12 mouse cellular contexts compared by ENCODE assay signal in the genomic region with DNA sequence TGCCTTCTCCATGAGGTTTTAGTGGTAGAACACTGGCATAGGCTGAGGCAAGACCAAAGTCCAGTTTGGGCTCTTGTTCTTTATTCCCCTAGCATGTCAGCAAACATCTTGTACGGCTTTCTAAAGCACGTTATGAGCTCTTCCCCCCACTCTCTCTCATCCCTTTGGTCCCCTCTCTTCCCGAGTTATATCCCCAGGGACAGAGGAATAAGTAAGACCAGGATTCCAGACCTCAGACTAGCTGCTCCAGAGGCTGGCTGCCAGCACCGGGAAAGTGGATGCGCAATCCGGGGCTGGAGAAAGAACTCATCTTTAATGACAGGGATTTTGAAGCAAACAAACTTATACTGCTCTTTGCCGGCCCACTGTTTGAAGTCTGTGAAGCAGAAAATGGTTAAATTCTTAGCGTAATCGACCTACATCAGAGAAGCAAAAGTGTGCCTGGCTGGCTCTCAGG. TPM values are rescaled to one million over a fixed set of nuclear protein-coding genes. Genes with fewer than 3 reads are reported as not detected.
A peak's percentile ranks its signal among the peaks of the same experiment; 100 is the strongest.
DNase-seq lines count a peak whose midpoint lies in the region; ATAC-seq and TF ChIP-seq lines count a peak whose summit lies in the region.
"Had no signal": no experiment of that assay in that cellular context is flagged by ENCODE, and none has a peak within 500 bp of the region (broad histone marks: within the 10 kb centered on the region; RNA-seq: fewer than 3 reads in every experiment).

No protein-coding gene starts in this region.

- H3K9ac ChIP-seq in embryonic facial prominence, embryonic 14.5 days (ENCODE audit: low read depth, low read length): peak overlapping the region; percentile 19; the same call in 1 of the 2 replicates
- H3K9ac ChIP-seq in hindbrain, postnatal 0 days (replicated peaks; ENCODE audit: low read length): peak overlapping the region; percentile 82
- H3K9ac ChIP-seq in stomach, postnatal 0 days (ENCODE audit: low read length): no peak overlapping the region
- H3K9ac ChIP-seq: liver, embryonic 13.5 days had no signal

- H3K27ac ChIP-seq in embryonic facial prominence, embryonic 14.5 days (replicated peaks; ENCODE audit: low read depth, low read length): no peak overlapping the region; the same call in 1 of the 2 replicates
- peak overlapping the region; percentile 98 for H3K27ac ChIP-seq in hindbrain, postnatal 0 days
- no peak overlapping the region for H3K27ac ChIP-seq in stomach, postnatal 0 days (replicated peaks)
- H3K27ac ChIP-seq: liver, embryonic 13.5 days had no signal

- peaks cover 100% of the 10 kb centered on the region for H3K27me3 ChIP-seq in embryonic facial prominence, embryonic 14.5 days (replicated peaks; ENCODE audit: control insufficient read depth, insufficient read depth, low read length)
- H3K27me3 ChIP-seq in hindbrain, postnatal 0 days (ENCODE audit: insufficient read depth, low read length): peaks cover 15% of the 10 kb centered on the region
- H3K27me3 ChIP-seq in stomach, postnatal 0 days (ENCODE audit: control insufficient read depth, insufficient read depth, low read length): peaks cover 50% of the 10 kb centered on the region

- no peak for TF ChIP-seq EP300 in stomach, postnatal 0 days (optimal IDR thresholded peaks at IDR 0.05)

- TF ChIP-seq CTCF in hindbrain, postnatal 0 days (IDR thresholded peaks at IDR 0.05; ENCODE audit: low read depth): no peak
- no peak for TF ChIP-seq CTCF in stomach, postnatal 0 days (IDR thresholded peaks at IDR 0.05; ENCODE audit: low read depth)

- H3K9me3 ChIP-seq in embryonic facial prominence, embryonic 14.5 days (ENCODE audit: control insufficient read depth, low read length): no peaks in the 10 kb centered on the region
- no peaks in the 10 kb centered on the region for H3K9me3 ChIP-seq in hindbrain, postnatal 0 days (ENCODE audit: low read length)
- H3K9me3 ChIP-seq in stomach, postnatal 0 days (ENCODE audit: control insufficient read depth, low read length): no peaks in the 10 kb centered on the region
- H3K9me3 ChIP-seq: liver, embryonic 13.5 days had no signal

- 2% methylated on average over 9 of the region's 9 CpGs for WGBS in embryonic facial prominence, embryonic 14.5 days
- WGBS in hindbrain, postnatal 0 days: 2% methylated on average over 9 of the region's 9 CpGs
- 2% methylated on average over 9 of the region's 9 CpGs for WGBS in stomach, postnatal 0 days

- H3K4me1 ChIP-seq in embryonic facial prominence, embryonic 14.5 days (ENCODE audit: control insufficient read depth, insufficient read depth, low read length): peaks cover 7% of the 10 kb centered on the region; the same call in 1 of the 2 replicates
- 0 out of 2 replicates have a peak, but pooled peaks cover 7% of the 10 kb centered on the region for H3K4me1 ChIP-seq in hindbrain, postnatal 0 days (ENCODE audit: insufficient read depth, low read length)
- no peaks in the 10 kb centered on the region for H3K4me1 ChIP-seq in stomach, postnatal 0 days (replicated peaks; ENCODE audit: control insufficient read depth, insufficient read depth)
- H3K4me1 ChIP-seq: liver, embryonic 13.5 days had no signal

- H3K4me2 ChIP-seq in embryonic facial prominence, embryonic 14.5 days (ENCODE audit: low read depth, low read length): peak overlapping the region; percentile 89; the same call in 1 of the 2 replicates
- peak overlapping the region; percentile 65 for H3K4me2 ChIP-seq in hindbrain, postnatal 0 days (ENCODE audit: low read depth, low read length)
- H3K4me2 ChIP-seq in stomach, postnatal 0 days (replicated peaks; ENCODE audit: low read depth): no peak overlapping the region

- peak overlapping the region; percentile 50; the same call in 1 of the 2 replicates for H3K4me3 ChIP-seq in embryonic facial prominence, embryonic 14.5 days (ENCODE audit: low read depth, low read length)
- H3K4me3 ChIP-seq in hindbrain, postnatal 0 days (ENCODE audit: low read length): peak overlapping the region; percentile 47
- no peak overlapping the region for H3K4me3 ChIP-seq in stomach, postnatal 0 days (ENCODE audit: low read depth, low read length)

- DNase-seq in right cerebral cortex, postnatal 25 days: peak; percentile 4
- no peak for DNase-seq in right cerebral cortex, adult 18-20 months
- DNase-seq in embryonic facial prominence, embryonic 14.5 days (ENCODE audit: low spot score): no peak
- DNase-seq in hindbrain, postnatal 0 days (ENCODE audit: low spot score): peak; percentile 52
- DNase-seq in stomach, postnatal 0 days (ENCODE audit: low spot score): no peak
- DNase-seq in spleen, adult 12 weeks (ENCODE audit: low spot score): no peak
- DNase-seq in thymus, postnatal 4 days: no peak
- DNase-seq: liver, embryonic 13.5 days had no signal

- no peak for ATAC-seq in embryonic facial prominence, embryonic 14.5 days (ENCODE audit: low read depth)
- ATAC-seq in hindbrain, postnatal 0 days: no peak
- no peak for ATAC-seq in stomach, postnatal 0 days (ENCODE audit: low FRiP score, low TSS enrichment)
- no peak for ATAC-seq in monocyte, adult 5-6 weeks (replicated peaks; ENCODE audit: insufficient number of reproducible peaks, low FRiP score, low TSS enrichment, poor library complexity, severe bottlenecking)

- no peaks in the 10 kb centered on the region for H3K36me3 ChIP-seq in embryonic facial prominence, embryonic 14.5 days (ENCODE audit: control insufficient read depth, insufficient read depth, low read length)
- no peaks in the 10 kb centered on the region for H3K36me3 ChIP-seq in hindbrain, postnatal 0 days (ENCODE audit: insufficient read depth, low read length)
- no peaks in the 10 kb centered on the region for H3K36me3 ChIP-seq in stomach, postnatal 0 days (ENCODE audit: control insufficient read depth, insufficient read depth, low read length)
- H3K36me3 ChIP-seq: liver, embryonic 13.5 days had no signal

RNA-seq across cellular contexts. Expression of gene Zic1, which starts 14.9 kb away (rescaled TPM):
- polyA plus RNA-seq in embryonic facial prominence, embryonic 14.5 days (2014; fragmentation: Nextera tagmentation; extraction: Ambion mirVana): 2.7 and 2.8 TPM in 2 replicates
- 281 and 342 TPM in 2 replicates for total RNA-seq in hindbrain, postnatal 0 days (2014; rRNA removed)
- polyA plus RNA-seq in hindbrain, postnatal 0 days (2015; fragmentation: Nextera tagmentation; extraction: Ambion mirVana): 19.7 and 21.5 TPM in 2 replicates
- not detected in 2 replicates for polyA plus RNA-seq in stomach, postnatal 0 days (2015; fragmentation: Nextera tagmentation; extraction: Ambion mirVana)
- not detected in 3 replicates for total RNA-seq in monocyte, adult 5-6 weeks (2017)
- total RNA-seq: MEL had no signal
- polyA plus RNA-seq: gonadal fat pad, adult 2 months; small intestine, adult 2 months had no signal

RNA-seq across cellular contexts. Expression of gene Zic4, which starts 18.3 kb away (rescaled TPM):
- 7.6 and 9.7 TPM in 2 replicates for polyA plus RNA-seq in embryonic facial prominence, embryonic 14.5 days (2014; fragmentation: Nextera tagmentation; extraction: Ambion mirVana)
- total RNA-seq in hindbrain, postnatal 0 days (2014; rRNA removed): 107 and 144 TPM in 2 replicates
- polyA plus RNA-seq in hindbrain, postnatal 0 days (2015; fragmentation: Nextera tagmentation; extraction: Ambion mirVana): 51.0 and 58.2 TPM in 2 replicates
- not detected in 2 replicates for polyA plus RNA-seq in stomach, postnatal 0 days (2015; fragmentation: Nextera tagmentation; extraction: Ambion mirVana)
- not detected in 3 replicates for total RNA-seq in monocyte, adult 5-6 weeks (2017)
- total RNA-seq: MEL had no signal
- polyA plus RNA-seq: gonadal fat pad, adult 2 months; liver, embryonic 13.5 days; small intestine, adult 2 months had no signal

Comparison
In these comparisons a context has a peak if more than half of its experiments do, and no peak if none do; other contexts are left out.
1. DNase-seq: peak in right cerebral cortex, postnatal 25 days (single experiment) and hindbrain, postnatal 0 days (single experiment); none in right cerebral cortex, adult 18-20 months (single experiment), embryonic facial prominence, embryonic 14.5 days (single experiment), stomach, postnatal 0 days (single experiment), spleen, adult 12 weeks (single experiment) and thymus, postnatal 4 days (single experiment).